Mouse (Mus musculus): ENCODE measurements at regions not wholly inside any gene's neighbourhood (a gene's known extent, or its start where the extent isn't known, plus 50 kb on each side); places are given as distances from the start of the nearest gene placed in this dataset.

GRCm38 (mm10) chr12:74527190-74527621 is 211.0 kb upstream of the Gm11042 start:
- intact Hi-C loops (cut with DNase I): no loop called here
- DNase-seq: no peak

- intact Hi-C loops (cut with DNase I): no loop called here
- DNase-seq: no peak
Measured at GRCm38 (mm10) chr12:74523988-74524387, 207.8 kb upstream of the Gm11042 start.

- no peak for DNase-seq
- intact Hi-C loops (cut with DNase I): no loop called here
Measured at GRCm38 (mm10) chr12:74518032-74518431, 201.8 kb upstream of the Gm11042 start.

GRCm38 (mm10) chr12:74516527-74516926 is 200.3 kb upstream of the Gm11042 start:
- intact Hi-C loops (cut with DNase I): no loop called here
- peak in 1 of 2 experiments; percentile 5 for DNase-seq

GRCm38 (mm10) chr12:74502791-74503190 is 186.6 kb upstream of the Gm11042 start:
- intact Hi-C loops (cut with DNase I): no loop called here
- no peak for DNase-seq

GRCm38 (mm10) chr12:74477619-74478018 is 161.4 kb upstream of the Gm11042 start:
- intact Hi-C loops (cut with DNase I): no loop called here

GRCm38 (mm10) chr12:74474741-74475140 is 158.5 kb upstream of the Gm11042 start:
- intact Hi-C loops (cut with DNase I): no loop called here

More at GRCm38 (mm10) chr12:74477619-74478018, 161.4 kb upstream of the Gm11042 start:
- DNase-seq: no peak

GRCm38 (mm10) chr12:74458521-74458920 is 142.3 kb upstream of the Gm11042 start:
- intact Hi-C loops (cut with DNase I): no loop called here
- DNase-seq: no peak

More at GRCm38 (mm10) chr12:74474741-74475140, 158.5 kb upstream of the Gm11042 start:
- no peak for DNase-seq

GRCm38 (mm10) chr12:74452375-74453090 is 136.3 kb upstream of the Gm11042 start:
- intact Hi-C loops (cut with DNase I): no loop called here
- DNase-seq: no peak

- DNase-seq: no peak
- intact Hi-C loops (cut with DNase I): no loop called here
Measured at GRCm38 (mm10) chr12:74448248-74448647, 132.1 kb upstream of the Gm11042 start.

- intact Hi-C loops (cut with DNase I): no loop called here
- no peak for DNase-seq
Measured at GRCm38 (mm10) chr12:74434874-74435273, 118.7 kb upstream of the Gm11042 start.

- no peak for DNase-seq
- intact Hi-C loops (cut with DNase I): no loop called here
Measured at GRCm38 (mm10) chr12:74414738-74415137, 98.5 kb upstream of the Gm11042 start.

GRCm38 (mm10) chr12:74410511-74410910 is 94.3 kb upstream of the Gm11042 start:
- intact Hi-C loops (cut with DNase I): no loop called here
- no peak for DNase-seq

- intact Hi-C loops (cut with DNase I): no loop called here
Measured at GRCm38 (mm10) chr12:74407591-74408095, 91.4 kb upstream of the Gm11042 start.

GRCm38 (mm10) chr12:74389811-74390210 is 73.6 kb upstream of the Gm11042 start:
- intact Hi-C loops (cut with DNase I): no loop called here
- no peak for DNase-seq

More at GRCm38 (mm10) chr12:74407591-74408095, 91.4 kb upstream of the Gm11042 start:
- DNase-seq: no peak
